Mouse (Mus musculus) lung, postnatal 0 days (tissue): ENCODE results near the gene Bfsp1.

Experiments used
- CTCF ChIP-seq: IDR thresholded peaks from 2 replicates; pipeline ENCODE4 v1.5.1; 2016; ENCODE audit warnings: antibody characterized with exemption, mild to moderate bottlenecking
- EP300 ChIP-seq: IDR thresholded peaks from 2 replicates; pipeline ENCODE4 v1.6.1; 2016; ENCODE audit warnings: antibody characterized with exemption, mild to moderate bottlenecking, control low read depth

DNA sequence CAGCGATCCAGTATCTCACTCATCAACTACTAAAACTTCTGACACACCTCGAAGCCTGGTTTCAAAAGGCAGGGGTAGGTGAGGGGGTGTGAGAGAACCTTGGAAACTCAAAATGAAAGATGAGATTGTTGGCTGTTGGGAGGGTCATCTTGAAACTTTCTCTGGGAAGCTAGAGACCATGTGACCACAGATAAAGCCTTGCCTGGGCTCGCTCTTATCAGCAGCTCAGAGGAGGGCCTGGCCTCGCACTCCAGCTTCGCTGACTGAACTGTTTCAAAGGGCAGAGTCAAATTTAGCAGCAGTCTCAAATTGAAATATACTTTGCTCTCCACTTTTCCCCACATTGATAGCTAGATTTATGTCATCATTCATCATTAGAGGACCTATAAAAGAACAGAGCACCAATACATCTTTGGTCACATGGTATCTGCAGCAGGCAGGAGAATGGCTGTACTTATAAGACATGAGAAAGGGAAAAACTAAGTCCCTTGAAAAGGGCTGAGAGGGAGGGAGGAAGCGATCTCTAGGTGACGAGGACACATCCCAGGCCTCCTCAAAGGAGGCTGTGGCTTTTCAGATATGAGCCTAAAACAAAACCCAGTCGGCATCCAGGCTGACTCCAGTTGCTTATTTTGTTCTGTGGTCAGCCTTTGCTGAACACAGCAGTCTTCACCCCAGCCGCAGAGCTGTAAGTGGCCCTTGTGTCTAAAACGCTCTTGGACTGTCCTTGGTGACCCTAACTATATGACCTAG lies 8.1 kb upstream of the Bfsp1 start:
- TF ChIP-seq CTCF, result no peak
- no peak for TF ChIP-seq EP300
